Mouse (Mus musculus): ENCODE results near the gene 9930022D16Rik. TPM values are rescaled to one million over a fixed set of nuclear protein-coding genes. Genes with fewer than 3 reads are reported as not detected.

9930022D16Rik gene
- total and polyA plus RNA-seq, 3 experiments = 0.04 TPM; not detected in 2

Other genes starting within 250 kb of the 9930022D16Rik start
- gene Rgs9, start 115.8 kb upstream of the 9930022D16Rik start, total RNA-seq (2012; rRNA removed) = not detected in 2 replicates
- gene Rgs9, start 115.8 kb upstream of the 9930022D16Rik start, polyA plus RNA-seq (2012; ENCODE audit: insufficient read depth in 1 of 2, insufficient read length in 2 of 2, low read depth in 1 of 2, low replicate concordance in 2 of 2, missing spikeins in 1 of 2) = not detected
- gene Gna13, start 51.1 kb upstream of the 9930022D16Rik start, total RNA-seq (2012; rRNA removed) = 56.6 and 57.0 TPM in 2 replicates
- gene Gna13, start 51.1 kb upstream of the 9930022D16Rik start, polyA plus RNA-seq (2012; ENCODE audit: insufficient read depth in 1 of 2, insufficient read length in 2 of 2, low read depth in 1 of 2, low replicate concordance in 2 of 2, missing spikeins in 1 of 2) = 100 to 1,000 TPM in 1 of 2 experiments, 10 to 100 TPM in 1; 51.0 to 102 TPM
- 40.2 and 41.6 TPM in 2 replicates for gene Amz2, start 12.0 kb downstream of the 9930022D16Rik start, total RNA-seq (2012; rRNA removed)
- 1,000 to 10,000 TPM in 1 of 2 experiments, 10 to 100 TPM in 1; 47.1 to 1,743 TPM for gene Amz2, start 12.0 kb downstream of the 9930022D16Rik start, polyA plus RNA-seq (2012; ENCODE audit: insufficient read depth in 1 of 2, insufficient read length in 2 of 2, low read depth in 1 of 2, low replicate concordance in 2 of 2, missing spikeins in 1 of 2)
- 3.7 and 3.9 TPM in 2 replicates for gene Arsg, start 59.5 kb downstream of the 9930022D16Rik start, total RNA-seq (2012; rRNA removed)
- 1 to 10 TPM in 1 of 2 experiments, not detected in 1; 5.2 TPM for gene Arsg, start 59.5 kb downstream of the 9930022D16Rik start, polyA plus RNA-seq (2012; ENCODE audit: insufficient read depth in 1 of 2, insufficient read length in 2 of 2, low read depth in 1 of 2, low replicate concordance in 2 of 2, missing spikeins in 1 of 2)
- gene Slc16a6, start 59.7 kb downstream of the 9930022D16Rik start, total RNA-seq (2012; rRNA removed) = 29.6 and 34.0 TPM in 2 replicates
- 10 to 100 TPM in 1 of 2 experiments, not detected in 1; 41.6 TPM for gene Slc16a6, start 59.7 kb downstream of the 9930022D16Rik start, polyA plus RNA-seq (2012; ENCODE audit: insufficient read depth in 1 of 2, insufficient read length in 2 of 2, low read depth in 1 of 2, low replicate concordance in 2 of 2, missing spikeins in 1 of 2)
- gene Wipi1, start 198.1 kb downstream of the 9930022D16Rik start, total RNA-seq (2012; rRNA removed) = 2.5 and 2.6 TPM in 2 replicates
- 1 to 10 TPM in 1 of 2 experiments, not detected in 1; 8.2 TPM for gene Wipi1, start 198.1 kb downstream of the 9930022D16Rik start, polyA plus RNA-seq (2012; ENCODE audit: insufficient read depth in 1 of 2, insufficient read length in 2 of 2, low read depth in 1 of 2, low replicate concordance in 2 of 2, missing spikeins in 1 of 2)
- gene Prkar1a, start 235.5 kb downstream of the 9930022D16Rik start, total RNA-seq (2012; rRNA removed) = 69.6 and 70.2 TPM in 2 replicates
- 100 to 1,000 TPM in 1 of 2 experiments, not detected in 1; 152 TPM for gene Prkar1a, start 235.5 kb downstream of the 9930022D16Rik start, polyA plus RNA-seq (2012; ENCODE audit: insufficient read depth in 1 of 2, insufficient read length in 2 of 2, low read depth in 1 of 2, low replicate concordance in 2 of 2, missing spikeins in 1 of 2)

Measured in MEL (cell line).